Mouse (Mus musculus) CD4-positive, CD25-positive, alpha-beta regulatory T cell, adult 4 months (primary cell): ENCODE data around the gene 4933415A04Rik. TPM values are rescaled to one million over a fixed set of nuclear protein-coding genes. Genes with fewer than 3 reads are reported as not detected.

Experiments
- ATAC-seq: one replicate; pipeline ENCODE4 v1.8.0; 2017
- polyA plus RNA-seq, 2 experiments: library from polyadenylated mRNA; unstranded; fragments of 100-300 nt; shearing (Covaris generic); gene quantifications; one replicate each; pipeline ENCODE4 v1.2.1; 2017

The 4933415A04Rik gene
- polyA plus RNA-seq, 2 experiments from 2014 or later, result not detected

GRCm38 (mm10) chr11:43575061-43575375, 11.8 kb upstream of the 4933415A04Rik start:
- no peak for ATAC-seq

- no peak for ATAC-seq
These were observed 11.3 kb upstream of the 4933415A04Rik start for GRCm38 (mm10) chr11:43575376-43576151.

GRCm38 (mm10) chr11:43577713-43578478, 8.9 kb upstream of the 4933415A04Rik start:
- no peak for ATAC-seq

GRCm38 (mm10) chr11:43585211-43586005, 1.4 kb upstream of the 4933415A04Rik start:
- ATAC-seq, result no peak

GRCm38 (mm10) chr11:43589530-43590072, 2.8 kb downstream of the 4933415A04Rik start:
- no peak for ATAC-seq

- no peak for ATAC-seq
These were observed 14.6 kb downstream of the 4933415A04Rik start, which contains the start of gene Fabp6 for GRCm38 (mm10) chr11:43601440-43601839. Fabp6 (minus strand) TSS chr11:43601540.

- no peak for ATAC-seq
These were observed 17.4 kb downstream of the 4933415A04Rik start for GRCm38 (mm10) chr11:43604207-43604606.

GRCm38 (mm10) chr11:43604891-43605290, 18.1 kb downstream of the 4933415A04Rik start:
- ATAC-seq, result no peak

GRCm38 (mm10) chr11:43605859-43606258, 19.0 kb downstream of the 4933415A04Rik start:
- no peak for ATAC-seq

- ATAC-seq, result no peak
These were observed 21.6 kb downstream of the 4933415A04Rik start for GRCm38 (mm10) chr11:43608440-43608839.

- no peak for ATAC-seq
These were observed 23.3 kb downstream of the 4933415A04Rik start for GRCm38 (mm10) chr11:43610006-43610661.

GRCm38 (mm10) chr11:43610662-43611033, 23.8 kb downstream of the 4933415A04Rik start:
- no peak for ATAC-seq

GRCm38 (mm10) chr11:43612834-43613488, 26.1 kb downstream of the 4933415A04Rik start:
- no peak for ATAC-seq

GRCm38 (mm10) chr11:43617924-43618323, 31.1 kb downstream of the 4933415A04Rik start:
- no peak for ATAC-seq

- no peak for ATAC-seq
These were observed 31.6 kb downstream of the 4933415A04Rik start for GRCm38 (mm10) chr11:43618403-43618802.

GRCm38 (mm10) chr11:43621769-43622168, 34.9 kb downstream of the 4933415A04Rik start:
- ATAC-seq, result no peak

GRCm38 (mm10) chr11:43624341-43624740, 37.5 kb downstream of the 4933415A04Rik start:
- no peak for ATAC-seq

GRCm38 (mm10) chr11:43626300-43626926, 39.6 kb downstream of the 4933415A04Rik start:
- ATAC-seq, result no peak

- ATAC-seq, result no peak
These were observed 40.2 kb downstream of the 4933415A04Rik start for GRCm38 (mm10) chr11:43626927-43627645.

GRCm38 (mm10) chr11:43631645-43632044, 44.8 kb downstream of the 4933415A04Rik start:
- ATAC-seq, result no peak
